Mouse (Mus musculus) layer of hippocampus, adult 2 months (tissue): ENCODE measurements around the gene Mapk12. TPM values are rescaled to one million over a fixed set of nuclear protein-coding genes. Genes with fewer than 3 reads are reported as not detected.

Source experiments
- DNase-seq, 2 experiments: peaks; one replicate each; pipeline ENCODE4 v3.0.0; 2022; ENCODE audit warnings: low spot score in 2 of 2
- H3K27ac ChIP-seq: fragments of 200-600 bp; 2 replicates; pipeline ENCODE4 v1.8.1; 2022
- H3K4me3 ChIP-seq: fragments of 200-600 bp; 2 replicates; pipeline ENCODE4 v1.8.1; 2022; ENCODE audit warnings: mild to moderate bottlenecking
- CTCF ChIP-seq: fragments of 200-600 bp; conservative IDR thresholded peaks from 2 replicates; pipeline ENCODE4 v1.8.1; 2022; ENCODE audit warnings: antibody characterized with exemption, mild to moderate bottlenecking, moderate library complexity
- total RNA-seq, 2 experiments: library from RNA; stranded (reverse); gene quantifications; 2 replicates each; pipeline ENCODE4 v1.2.3; 2021

Gene Mapk12
- total RNA-seq, 2 experiments from 2014 or later: 4.4 to 5.6 TPM

GRCm38 (mm10) chr15:89177576-89178259 is 37.2 kb upstream of the Mapk12 start:
- Histone ChIP-seq H3K27ac (peak overlapping the region; percentile 96), H3K4me3 (no peak overlapping the region; the same call in 1 of the 2 replicates)
- no peak for TF ChIP-seq CTCF
- DNase-seq: no peak

GRCm38 (mm10) chr15:89177121-89177520 is 36.6 kb upstream of the Mapk12 start:
- peak in 1 of 2 experiments; percentile 71 for DNase-seq
- peak overlapping the region; percentile 74 for H3K27ac ChIP-seq
- TF ChIP-seq CTCF: no peak
- H3K4me3 ChIP-seq: no peak overlapping the region; the same call in 1 of the 2 replicates

GRCm38 (mm10) chr15:89175411-89176155 is 35.1 kb upstream of the Mapk12 start:
- no peak for TF ChIP-seq CTCF
- DNase-seq: no peak
- Histone ChIP-seq H3K4me3 (no peak overlapping the region), H3K27ac (no peak overlapping the region)

DNA sequence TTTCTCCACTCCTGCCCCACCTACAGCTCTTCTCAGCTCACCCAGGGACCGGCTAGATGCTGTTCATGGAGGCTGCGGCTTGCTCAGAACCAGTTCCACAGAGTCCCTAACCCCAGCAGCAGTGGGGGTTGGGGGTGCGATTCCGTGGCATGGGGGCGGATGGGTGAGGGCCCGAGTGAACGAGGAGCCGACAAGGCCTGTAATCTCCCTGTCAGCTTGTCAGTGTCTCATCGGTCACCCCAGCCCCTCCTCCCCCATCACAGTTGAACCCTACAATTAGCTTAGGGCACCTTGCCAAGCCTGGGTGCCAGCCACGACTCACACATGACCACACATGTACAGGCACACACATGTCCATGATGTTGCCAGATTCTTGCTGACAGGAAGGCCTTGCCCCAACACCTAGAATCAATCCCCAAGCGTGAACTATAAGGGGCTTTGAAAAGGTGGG is 34.4 kb upstream of the Mapk12 start:
- Histone ChIP-seq H3K4me3 (no peak overlapping the region), H3K27ac (no peak overlapping the region)
- no peak for TF ChIP-seq CTCF
- no peak for DNase-seq

DNA sequence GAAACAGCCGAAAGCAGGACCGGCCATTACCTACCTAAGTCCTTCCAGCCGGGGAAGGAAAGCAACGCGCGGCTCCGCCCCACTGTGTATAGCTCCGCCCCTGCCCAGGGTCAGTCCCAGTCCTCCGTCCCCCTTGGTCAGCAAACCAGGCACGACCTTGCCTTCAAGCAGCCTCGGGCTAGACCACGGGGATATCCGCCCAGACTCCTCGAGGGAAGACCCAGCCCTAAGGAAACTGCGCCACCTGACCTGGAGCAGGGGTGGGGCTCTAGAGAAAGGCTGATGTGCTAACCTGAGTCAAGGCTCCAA is 33.4 kb upstream of the Mapk12 start:
- DNase-seq: no peak
- peak overlapping the region; percentile 68 for H3K4me3 ChIP-seq
- no peak for TF ChIP-seq CTCF
- peak overlapping the region; percentile 85; the same call in 1 of the 2 replicates for H3K27ac ChIP-seq

- TF ChIP-seq CTCF: no peak; the same call in 1 of the 2 replicates
- no peak for DNase-seq
- peak overlapping the region; percentile 68 for H3K4me3 ChIP-seq
- peak overlapping the region; percentile 85 for H3K27ac ChIP-seq
Observed at GRCm38 (mm10) chr15:89173024-89173905, 32.8 kb upstream of the Mapk12 start.

GRCm38 (mm10) chr15:89172276-89172935 is 31.9 kb upstream of the Mapk12 start:
- Histone ChIP-seq H3K4me3 (peak overlapping the region; percentile 68), H3K27ac (peak overlapping the region; percentile 85)
- DNase-seq: no peak
- TF ChIP-seq CTCF: no peak

DNA sequence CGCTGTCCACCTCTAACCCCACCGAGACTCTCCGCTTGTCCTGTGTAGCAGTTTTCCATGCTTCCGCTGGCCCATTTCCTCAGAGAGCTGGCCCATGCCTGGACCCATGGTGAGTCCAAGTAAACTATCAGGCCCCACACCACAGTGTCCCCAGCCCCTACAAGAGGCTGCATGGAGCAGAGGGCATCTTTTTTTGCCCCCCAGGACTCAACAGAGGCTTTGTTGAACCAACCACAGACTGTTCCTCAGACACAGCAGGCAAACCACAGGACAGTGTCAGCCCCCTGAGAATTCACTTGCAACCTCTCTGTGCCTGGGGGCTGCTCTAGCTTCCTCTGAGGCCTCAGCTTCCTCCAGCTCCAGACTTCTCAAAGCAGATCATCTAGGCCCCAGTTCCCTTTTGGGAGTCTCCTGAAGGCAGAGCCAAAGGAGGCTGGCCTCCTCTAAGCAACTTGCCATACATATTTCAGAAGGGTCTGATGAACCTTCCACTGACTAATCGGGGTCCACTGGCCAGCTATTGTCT is 31.1 kb upstream of the Mapk12 start:
- Histone ChIP-seq H3K4me3 (no peak overlapping the region), H3K27ac (no peak overlapping the region)
- TF ChIP-seq CTCF: no peak
- DNase-seq: no peak

- Histone ChIP-seq H3K27ac (peak overlapping the region; percentile 85), H3K4me3 (no peak overlapping the region)
- no peak for TF ChIP-seq CTCF
- DNase-seq: no peak
Observed at GRCm38 (mm10) chr15:89170102-89170501, 29.6 kb upstream of the Mapk12 start.

- no peak for TF ChIP-seq CTCF
- peak overlapping the region; percentile 85 for H3K27ac ChIP-seq
- H3K4me3 ChIP-seq: peak overlapping the region; percentile 30; the same call in 1 of the 2 replicates
- DNase-seq: peak; percentile 82 to 86
Observed at GRCm38 (mm10) chr15:89169431-89169830, 28.9 kb upstream of the Mapk12 start.

DNA sequence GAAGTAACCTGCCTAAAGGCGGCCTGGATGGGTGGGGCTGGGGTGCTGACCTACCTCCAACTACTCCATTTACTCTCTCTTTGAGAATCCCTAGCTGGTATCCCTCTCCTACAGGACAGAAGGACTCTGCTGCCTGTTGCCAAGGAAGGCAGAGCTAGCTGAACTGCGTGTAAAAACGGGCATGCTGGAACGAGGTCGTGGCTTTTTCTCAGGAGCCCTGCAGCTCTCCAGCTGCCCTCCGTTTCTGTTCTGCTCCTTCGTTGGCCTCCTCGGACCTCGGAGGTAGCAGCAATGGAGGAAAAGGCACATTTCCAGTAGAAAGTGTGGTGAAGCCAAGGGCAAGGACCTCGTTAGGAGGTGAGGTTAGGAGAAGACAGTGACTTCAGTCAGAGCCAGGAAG is 28.4 kb upstream of the Mapk12 start:
- Histone ChIP-seq H3K27ac (peak overlapping the region; percentile 85), H3K4me3 (peak overlapping the region; percentile 30; the same call in 1 of the 2 replicates)
- TF ChIP-seq CTCF: no peak
- no peak for DNase-seq

DNA sequence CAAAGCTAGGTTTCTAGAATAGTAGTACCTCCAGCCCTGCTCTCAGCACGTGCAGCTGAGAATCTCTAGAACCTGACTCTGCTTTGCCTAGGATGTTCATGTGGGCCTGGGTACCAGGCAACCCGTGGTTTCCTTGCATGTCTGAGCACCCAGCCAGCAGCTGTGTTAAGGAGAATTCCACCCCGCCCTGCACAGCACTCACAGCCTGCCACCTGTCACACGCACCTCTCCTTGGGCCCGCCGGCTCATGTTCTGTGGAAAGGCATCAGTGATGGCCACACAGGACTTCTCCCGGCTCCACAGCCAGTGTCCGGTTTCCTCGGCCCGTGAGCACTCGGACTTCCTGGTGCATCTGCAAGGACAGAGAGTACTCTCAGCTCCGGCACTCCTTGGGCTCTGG is 25.0 kb upstream of the Mapk12 start:
- no peak overlapping the region for H3K27ac ChIP-seq
- TF ChIP-seq CTCF: no peak
- no peak for DNase-seq
- no peak overlapping the region for H3K4me3 ChIP-seq
